Mouse (Mus musculus): ENCODE data around the gene Dytn.

Dytn gene

GRCm38 (mm10) chr1:63576803-63577202 is 109.9 kb downstream of the Dytn start:
- DNase-seq (ENCODE audit: low read depth), result no peak

GRCm38 (mm10) chr1:63573864-63574611 is 112.7 kb downstream of the Dytn start:
- DNase-seq (ENCODE audit: low read depth), result no peak

DNA sequence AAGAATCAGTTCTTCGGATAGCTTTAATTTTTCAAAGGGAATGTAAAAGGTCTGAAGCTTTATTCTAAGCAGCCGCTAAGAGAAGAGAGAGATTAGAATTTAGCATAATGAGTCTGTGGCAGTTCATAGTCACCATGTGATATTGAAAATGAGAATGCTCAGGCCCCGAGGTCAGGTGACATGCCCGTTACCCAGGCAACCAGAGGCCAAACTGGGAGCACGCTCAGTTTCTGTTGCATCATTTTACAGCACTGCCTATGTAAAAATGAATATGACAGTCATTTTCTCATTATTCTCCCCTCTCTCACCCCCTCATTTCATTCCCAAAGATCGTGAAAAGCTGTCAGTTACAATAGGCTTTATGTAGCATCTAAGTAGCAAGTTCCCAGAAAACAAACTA is 113.3 kb downstream of the Dytn start:
- DNase-seq (ENCODE audit: low read depth), result no peak
